Mouse (Mus musculus) cerebellum, postnatal 4 days (tissue): ENCODE data around the gene Fam166a.
"Not testable (repeated sequence)": the region's sequence is repeated elsewhere in the genome, so short reads cannot be mapped to it uniquely, and the experiment has no call there.

Experiments used
- DNase-seq, 2 experiments: peaks; one replicate each; pipeline ENCODE4 v3.0.0; 2022; ENCODE audit warnings: low spot score in 2 of 2, mixed read lengths in 1 of 2

The Fam166a gene

DNA sequence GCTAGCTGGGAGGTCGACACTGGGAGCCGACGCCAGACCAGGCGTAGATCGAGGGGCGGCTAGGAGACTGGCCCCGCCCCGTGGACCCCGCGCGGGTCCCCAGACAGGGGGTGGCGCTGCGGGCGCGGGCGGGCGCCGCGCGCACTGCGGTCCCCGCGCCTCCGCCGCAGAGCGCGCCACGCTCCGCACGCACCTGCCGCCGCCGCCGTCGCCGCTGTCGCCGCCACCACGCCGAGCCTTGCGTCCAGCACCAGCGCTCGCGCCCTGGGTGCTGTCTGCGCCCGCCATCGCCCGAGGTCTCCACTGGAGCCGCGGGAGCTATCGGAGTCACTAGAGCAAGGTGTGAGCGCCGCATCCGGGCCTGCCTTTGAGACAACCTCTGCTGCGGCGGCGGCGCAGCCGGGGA, 23.6 kb downstream of the Fam166a start, which contains the start of the genes Rnf208 and Cysrt1:
Gene Rnf208, plus strand, starts transcription at position 155 of the 406 bp plus-strand sequence.
Gene Cysrt1, minus strand, starts transcription at position 352 of the 406 bp plus-strand sequence.
- DNase-seq: peak in 1 of 2 experiments; percentile 30

DNA sequence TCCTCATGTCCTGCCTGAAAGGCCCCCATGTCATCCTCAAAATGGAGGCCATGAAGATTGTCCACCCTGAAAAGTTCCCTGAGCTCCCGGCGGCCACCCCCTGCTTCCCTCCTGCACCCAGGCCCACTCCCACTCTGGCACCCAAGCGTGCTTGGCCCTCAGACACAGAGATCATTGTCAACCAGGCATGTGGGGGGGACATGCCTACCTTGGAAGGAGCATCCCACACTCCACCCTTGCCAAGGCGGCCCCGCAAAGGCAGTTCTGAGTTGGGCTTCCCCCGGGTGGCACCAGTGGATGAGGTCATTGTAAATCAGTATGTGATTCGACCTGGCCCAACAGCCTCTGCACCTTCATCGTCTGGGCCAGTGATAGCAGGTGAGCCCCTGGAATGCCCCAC, 24.8 kb downstream of the Fam166a start:
- no peak for DNase-seq

DNA sequence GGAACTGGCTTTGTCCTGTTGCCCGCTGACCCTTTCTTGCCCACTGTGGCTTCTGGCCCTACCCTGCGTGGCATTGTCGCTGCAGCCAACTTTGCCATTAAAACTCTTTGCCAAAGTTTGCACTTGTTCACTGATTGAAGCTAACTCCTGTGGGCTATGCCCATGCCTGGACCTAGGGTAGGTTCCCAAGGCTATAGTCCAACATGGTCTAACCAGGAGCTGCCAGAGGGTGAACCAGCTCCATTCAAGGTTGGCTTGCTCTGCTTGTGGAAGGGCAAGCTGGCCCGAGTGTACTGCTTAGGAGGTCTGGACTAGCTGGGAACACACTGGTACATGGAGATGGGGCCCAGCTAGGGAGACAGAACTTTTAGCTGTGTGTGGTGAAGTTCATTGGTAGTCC, 25.6 kb downstream of the Fam166a start:
- DNase-seq: no peak

DNA sequence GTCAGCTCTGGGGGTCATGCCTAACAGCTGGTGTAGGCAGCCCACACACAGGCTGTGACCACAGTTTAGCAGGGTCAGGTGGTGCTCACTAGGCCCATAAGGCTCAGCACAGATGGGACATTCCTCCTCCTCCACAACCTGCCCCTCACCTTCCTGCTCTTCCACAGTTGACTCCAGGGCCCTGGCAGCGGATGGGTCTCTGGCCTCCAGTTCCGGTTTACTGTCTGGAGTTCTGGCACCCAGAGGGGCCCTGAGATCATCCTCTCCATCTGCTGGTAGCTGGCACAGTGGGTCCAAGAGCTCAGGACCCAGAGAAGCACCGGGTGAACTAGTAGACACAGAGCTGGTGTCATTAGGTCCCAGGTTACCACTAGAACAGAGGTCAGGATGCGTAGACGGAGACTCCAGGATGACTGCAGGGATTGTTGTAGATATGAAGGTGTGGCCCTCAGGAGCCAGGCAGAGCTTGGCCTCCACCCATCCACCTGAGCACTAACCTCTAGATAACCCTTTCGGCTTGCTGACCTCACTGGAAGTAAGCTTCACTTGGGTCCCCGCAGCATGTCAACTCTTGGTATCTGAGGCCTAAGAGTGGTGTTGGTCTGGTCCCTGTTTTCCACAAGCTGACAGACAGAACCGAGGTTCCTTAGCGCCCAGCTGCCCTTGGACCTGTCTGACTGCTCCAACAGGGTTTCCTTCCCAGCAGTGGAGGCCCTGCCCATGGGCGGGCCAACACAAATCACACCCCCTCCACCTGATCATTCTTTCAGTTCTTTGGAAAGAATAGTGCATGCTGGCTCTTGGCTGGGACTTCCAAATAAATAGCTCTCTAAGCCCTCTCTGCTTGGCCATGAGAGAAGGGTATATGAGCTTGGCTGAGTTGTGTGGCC, 27.9 kb downstream of the Fam166a start, which contains the start of gene AL732309.1:
Gene AL732309.1, minus strand, starts transcription at position 681 of the 890 bp plus-strand sequence.
- no peak for DNase-seq

DNA sequence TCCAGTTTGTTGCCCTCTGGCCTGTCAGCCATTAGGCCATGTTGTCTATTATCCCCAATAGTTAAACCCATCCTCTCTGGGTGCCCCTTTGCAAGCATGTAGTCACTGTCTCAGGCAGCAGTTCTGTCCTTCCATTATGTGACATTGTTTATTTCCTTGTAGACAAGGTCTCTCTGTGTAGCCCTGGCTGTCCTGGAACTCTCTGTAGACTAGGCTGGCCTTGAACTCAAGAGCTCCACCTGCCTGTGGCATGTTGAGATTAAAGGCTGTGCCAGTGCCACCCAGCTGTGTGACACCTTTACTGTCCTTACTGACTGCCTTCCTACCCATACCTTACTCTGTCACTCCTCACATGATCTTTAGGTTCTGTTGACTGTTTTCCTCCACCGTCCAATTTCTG, 33.8 kb downstream of the Fam166a start:
- no peak for DNase-seq

- peak; percentile 66 to 86 for DNase-seq
Observed at GRCm38 (mm10) chr2:25255284-25255779, 36.8 kb downstream of the Fam166a start, which contains the start of gene Tmem203. Tmem203 (plus strand) TSS chr2:25255439.

DNA sequence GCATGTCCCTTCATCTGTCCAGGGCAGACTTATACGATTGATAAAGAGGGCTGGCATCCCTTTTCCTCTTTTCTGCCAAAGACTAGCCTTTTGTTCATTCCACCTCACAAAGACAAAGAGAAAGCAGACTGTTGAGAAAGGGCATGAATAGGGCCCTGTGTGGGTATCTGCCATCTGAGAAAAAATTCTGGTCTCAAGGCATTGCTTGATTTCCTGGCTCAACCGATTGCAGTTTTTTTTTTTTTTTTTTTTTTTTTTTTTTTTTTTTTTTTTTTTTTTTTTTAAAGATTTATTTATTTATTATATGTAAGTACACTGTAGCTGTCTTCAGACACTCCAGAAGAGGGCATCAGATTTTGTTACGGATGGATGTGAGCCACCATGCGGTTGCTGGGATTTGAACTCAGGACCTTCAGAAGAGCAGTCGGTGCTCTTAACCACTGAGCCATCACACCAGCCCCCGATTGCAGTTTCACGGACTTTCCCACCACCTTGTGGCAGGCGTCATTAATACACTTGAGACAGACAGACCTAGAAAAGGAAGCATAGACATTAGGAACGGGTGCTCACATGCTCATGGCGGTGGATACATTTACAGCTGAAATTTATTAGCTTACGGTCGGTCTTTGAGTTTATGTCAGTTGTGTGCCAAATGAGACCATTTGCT, 38.0 kb downstream of the Fam166a start:
- DNase-seq: not testable (repeated sequence)

DNA sequence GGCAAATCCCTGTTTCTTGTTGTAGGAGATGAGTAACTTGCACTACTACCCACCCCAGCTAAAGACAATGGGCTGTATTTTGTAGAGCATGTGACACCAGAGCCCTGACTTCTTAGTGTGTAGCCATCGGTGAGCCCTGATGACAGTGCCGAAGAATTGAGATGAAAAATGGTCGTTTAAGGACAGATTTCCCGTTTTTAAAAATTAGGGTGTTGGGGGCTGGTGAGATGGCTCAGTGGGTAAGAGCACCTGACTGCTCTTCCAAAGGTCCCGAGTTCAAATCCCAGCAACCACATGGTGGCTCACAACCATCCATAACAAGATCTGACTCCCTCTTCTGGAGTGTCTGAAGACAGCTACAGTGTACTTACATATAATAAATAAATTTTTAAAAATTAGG, 38.7 kb downstream of the Fam166a start:
- DNase-seq: not testable (repeated sequence)

GRCm38 (mm10) chr2:25258887-25259286, 40.3 kb downstream of the Fam166a start:
- DNase-seq: no peak

DNA sequence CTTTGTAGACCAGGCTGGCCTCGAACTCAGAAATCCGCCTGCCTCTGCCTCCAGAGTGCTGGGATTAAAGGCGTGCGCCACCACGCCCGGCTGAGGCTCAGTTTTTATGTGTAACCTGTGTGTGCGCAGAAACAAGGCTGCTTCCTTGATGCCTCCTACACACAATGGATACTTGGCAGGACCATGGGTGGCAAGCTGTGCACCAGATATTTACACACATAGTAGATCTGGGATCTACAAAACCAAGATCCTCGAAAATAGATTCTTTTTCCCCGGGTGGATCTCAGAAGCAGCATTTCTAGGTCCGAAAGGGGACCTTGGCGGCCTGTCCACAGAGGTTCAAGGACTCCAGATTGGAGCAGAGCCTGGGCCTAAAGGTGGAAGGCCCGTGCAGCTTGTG, 43.3 kb downstream of the Fam166a start:
- no peak for DNase-seq

- DNase-seq: peak; percentile 79 to 92
Observed at GRCm38 (mm10) chr2:25262291-25262767, 43.8 kb downstream of the Fam166a start, which contains the start of gene Tprn. Tprn (plus strand) TSS chr2:25262618.

DNA sequence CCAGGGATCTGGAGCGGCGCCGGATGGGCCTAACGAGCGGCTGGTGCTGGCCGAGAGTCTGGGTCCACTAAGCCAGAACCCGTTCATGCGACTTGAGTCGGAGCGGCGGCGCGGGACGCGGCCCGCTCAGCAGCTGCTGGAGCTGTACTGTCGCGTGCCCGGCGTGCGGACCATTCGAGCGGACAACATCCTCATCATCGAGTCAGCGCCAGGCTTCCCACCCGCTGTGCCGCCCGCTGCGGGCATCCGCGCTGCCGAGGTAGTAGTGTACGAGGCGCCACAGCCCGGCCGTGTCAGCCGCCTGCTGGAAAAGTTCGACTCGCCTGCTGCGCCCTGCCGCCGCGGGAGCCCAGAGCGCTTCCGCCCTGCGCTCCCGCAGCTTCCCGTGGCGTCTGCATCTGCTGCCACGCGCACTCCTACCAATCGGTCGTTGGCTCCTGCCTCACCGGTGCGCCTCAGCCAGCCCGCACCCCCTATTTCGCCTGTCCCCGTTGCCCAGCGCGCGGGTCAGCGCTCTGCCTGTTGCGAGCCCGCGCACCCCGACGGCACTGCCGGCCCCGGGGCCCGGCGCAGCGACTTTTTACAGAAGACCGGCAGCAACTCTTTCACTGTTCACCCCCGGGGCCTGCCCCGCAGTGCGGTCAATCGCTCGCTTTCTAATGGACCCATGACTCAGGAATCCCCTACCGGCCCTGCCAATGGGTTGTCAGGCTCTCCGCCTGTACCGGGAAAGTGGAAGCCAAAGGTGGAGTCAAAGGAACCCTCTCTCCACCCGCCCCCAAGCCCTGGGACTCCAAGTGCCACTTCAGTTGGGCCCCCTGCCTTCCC, 44.5 kb downstream of the Fam166a start:
- peak in 1 of 2 experiments; percentile 80 for DNase-seq

DNA sequence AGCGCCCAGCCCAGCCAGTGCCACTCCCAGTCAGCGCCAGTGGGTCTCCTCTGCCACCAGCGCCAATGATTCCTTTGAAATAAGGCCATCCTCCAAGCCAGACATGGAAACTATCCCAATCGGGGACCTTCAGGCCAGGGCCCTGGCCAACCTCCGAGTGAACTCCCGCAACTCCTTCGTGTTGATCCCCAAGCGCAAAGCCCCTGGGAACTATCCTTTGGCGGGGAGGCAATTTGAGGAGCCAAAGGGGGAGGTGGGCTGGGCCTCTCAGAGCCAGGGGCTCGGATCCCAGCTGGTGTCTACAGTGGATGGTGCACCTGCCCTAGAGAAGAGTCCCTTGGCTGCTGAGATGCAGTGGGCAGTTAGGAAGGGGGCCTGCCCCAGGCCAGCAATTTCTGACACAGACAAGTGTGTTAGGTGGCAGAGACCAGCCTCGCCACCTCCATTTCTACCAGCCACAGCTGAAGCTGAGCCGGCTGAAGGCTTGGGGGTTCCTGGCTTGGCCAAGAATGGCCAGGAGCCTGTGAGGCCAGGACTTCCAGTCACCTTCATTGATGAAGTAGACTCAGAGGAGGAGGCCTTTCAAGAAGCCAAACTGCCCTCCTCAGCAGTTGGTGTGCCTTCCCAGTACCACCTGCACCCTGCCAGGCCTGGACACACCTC, 45.2 kb downstream of the Fam166a start:
- no peak for DNase-seq

DNA sequence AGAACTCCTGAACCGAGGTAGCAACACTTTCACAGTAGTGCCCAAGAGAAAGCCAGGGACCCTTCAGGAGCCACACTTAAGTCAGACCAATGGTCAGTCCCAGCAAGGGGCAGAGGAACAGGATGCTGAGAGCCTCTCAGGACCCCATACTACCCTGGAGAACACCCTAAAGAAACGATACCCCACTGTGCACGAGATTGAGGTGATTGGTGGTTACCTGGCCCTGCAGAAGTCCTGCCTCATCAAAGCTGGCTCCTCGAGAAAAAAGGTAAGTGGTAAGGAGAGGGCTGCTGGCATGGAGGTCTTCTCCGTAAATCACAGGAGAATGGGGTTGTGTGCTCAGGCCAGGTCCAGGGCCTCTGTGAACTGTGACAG, 45.7 kb downstream of the Fam166a start:
- no peak for DNase-seq

DNA sequence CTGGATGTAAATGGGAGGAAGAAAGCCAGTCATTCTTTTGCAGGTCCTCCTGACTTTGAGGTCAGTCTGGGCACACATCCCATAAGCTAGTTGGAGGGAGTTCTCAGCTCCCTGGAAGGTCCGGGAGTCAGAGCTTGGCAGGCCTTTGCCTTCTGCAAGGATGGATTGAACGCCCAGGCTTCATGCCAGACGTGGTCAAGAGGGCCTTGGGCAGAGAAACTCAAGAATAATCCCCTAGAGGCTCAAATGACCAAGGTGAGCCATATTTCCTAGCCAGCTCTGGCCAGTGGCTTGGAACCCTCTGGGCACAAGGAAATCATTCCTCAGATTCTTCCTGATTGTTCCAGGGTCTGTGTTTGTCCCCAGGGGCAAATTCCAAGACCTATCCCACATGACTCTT, 46.3 kb downstream of the Fam166a start:
- DNase-seq: no peak

DNA sequence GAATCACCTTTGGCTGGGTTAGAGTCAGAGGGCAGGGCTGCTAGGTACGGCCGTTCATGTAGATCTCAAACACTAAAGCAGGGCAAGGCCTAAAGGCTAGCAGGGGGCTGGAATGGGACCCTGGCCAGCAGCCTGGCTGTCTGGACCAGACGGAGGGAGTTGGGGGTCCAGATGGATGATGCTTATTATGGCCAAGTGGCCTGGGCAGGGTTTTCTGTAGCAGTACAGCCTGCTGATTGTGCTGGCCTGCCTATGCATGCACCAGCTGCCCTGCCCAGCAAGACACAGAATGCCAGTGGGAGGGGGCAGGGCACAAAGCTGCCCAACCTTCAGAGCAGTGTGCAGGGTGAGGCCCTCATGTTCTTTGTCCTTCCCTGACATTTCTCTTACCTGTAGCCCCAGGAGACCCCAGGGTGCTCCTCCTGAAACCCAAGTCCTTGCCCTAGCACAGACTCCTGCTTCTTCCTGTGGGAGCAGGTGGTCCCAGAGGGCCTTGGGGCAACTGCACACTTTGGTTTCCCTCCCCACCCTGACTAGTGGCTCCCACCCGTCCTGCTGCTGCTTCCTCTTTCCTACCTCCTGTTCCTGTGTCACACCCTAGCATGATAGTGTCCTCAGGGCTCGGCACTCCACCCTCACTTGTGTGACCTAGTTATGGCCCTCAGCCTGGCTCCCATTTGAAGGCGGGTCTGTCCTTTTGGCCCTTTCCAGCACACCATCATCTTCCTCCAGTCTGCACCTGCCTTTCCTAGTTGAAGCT, 47.5 kb downstream of the Fam166a start:
- DNase-seq: peak in 1 of 2 experiments; percentile 83

DNA sequence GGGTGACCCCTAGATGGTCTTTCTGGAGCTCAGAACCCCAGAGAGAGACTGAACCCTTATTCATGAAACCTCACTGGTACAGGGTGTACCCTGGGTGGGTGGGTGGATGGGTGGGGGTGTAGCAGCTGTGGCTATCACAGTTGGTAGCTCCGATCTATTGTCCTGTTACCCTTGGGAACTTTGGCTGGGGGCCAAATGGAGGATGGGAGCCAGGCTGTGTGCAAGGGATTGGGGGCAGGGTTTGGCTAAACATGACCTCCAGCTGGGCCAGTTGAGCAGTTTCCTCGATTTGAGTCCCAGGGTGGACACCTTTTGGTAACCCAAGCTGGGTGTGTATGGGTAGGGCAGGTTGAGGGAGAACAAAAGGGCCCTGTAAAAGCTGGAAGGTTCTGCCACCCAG, 48.2 kb downstream of the Fam166a start:
- DNase-seq: peak in 1 of 2 experiments; percentile 68

DNA sequence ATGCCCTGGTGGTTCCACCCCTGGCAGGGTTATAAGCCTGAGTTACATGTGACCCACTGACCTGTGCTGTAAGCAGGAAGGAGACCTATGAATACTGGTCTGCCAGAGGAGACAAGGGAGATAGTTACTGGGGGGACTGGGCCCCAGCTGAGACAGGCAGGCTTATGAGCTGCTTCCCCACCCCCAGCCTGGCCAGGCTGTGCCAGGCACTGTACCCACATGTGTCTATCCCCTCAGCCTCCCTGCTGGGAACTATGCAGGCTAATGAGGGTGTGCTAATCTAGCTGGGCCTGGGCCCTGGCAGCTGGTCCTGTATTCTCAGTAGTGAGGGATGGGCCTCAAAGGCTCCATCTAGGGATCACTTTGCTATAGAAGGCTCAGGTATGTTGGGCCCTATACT, 48.7 kb downstream of the Fam166a start:
- no peak for DNase-seq

GRCm38 (mm10) chr2:25267746-25268309, 49.3 kb downstream of the Fam166a start:
- no peak for DNase-seq
